Mouse (Mus musculus) C2C12 (cell line): Measurements from ENCODE around the gene Tenm4.

ENCODE experiments used
- CTCF ChIP-seq: IDR thresholded peaks from one replicate; pipeline ENCODE4 v1.5.1; 2011; ENCODE audit not compliant: control insufficient read depth, insufficient read depth, insufficient read length
- MAX ChIP-seq: IDR thresholded peaks from one replicate; pipeline ENCODE4 v1.6.1; 2011; ENCODE audit warnings: mild to moderate bottlenecking, control low read depth

- no peak for TF ChIP-seq MAX
- no peak for TF ChIP-seq CTCF
Observed at GRCm38 (mm10) chr7:96552292-96552860, 381.3 kb downstream of the Tenm4 start.
